Mouse (Mus musculus) lung, embryonic 15.5 days (tissue): Measurements from ENCODE around the gene Mfsd2b. TPM values are rescaled to one million over a fixed set of nuclear protein-coding genes. Genes with fewer than 3 reads are reported as not detected.
A peak's percentile ranks its signal among the peaks of the same experiment; 100 is the strongest.

ENCODE experiments used
- ATAC-seq: fragments of 200-750 bp; cut with Nextera tagmentation; 2 replicates; pipeline ENCODE4 v1.8.0; 2017; ENCODE audit warnings: moderate number of reproducible peaks, borderline replicate concordance; ENCODE audit not compliant: low FRiP score, low TSS enrichment; ENCODE audit errors: extremely low read depth
- H3K27ac ChIP-seq: fragments of 300-500 bp; sonication (generic); 2 replicates; pipeline ENCODE4 v1.5.1; 2015; ENCODE audit warnings: moderate library complexity, mild to moderate bottlenecking, inconsistent platforms
- H3K27me3 ChIP-seq: fragments of 300-500 bp; sonication (generic); 2 replicates; pipeline ENCODE4 v1.6.1; 2015; ENCODE audit warnings: inconsistent platforms
- H3K36me3 ChIP-seq: fragments of 300-500 bp; sonication (generic); 2 replicates; pipeline ENCODE4 v1.6.1; 2015; ENCODE audit warnings: inconsistent platforms
- H3K4me1 ChIP-seq: fragments of 300-500 bp; sonication (generic); 2 replicates; pipeline ENCODE4 v1.6.1; 2015; ENCODE audit warnings: inconsistent platforms
- H3K4me2 ChIP-seq: fragments of 300-500 bp; sonication (generic); 2 replicates; pipeline ENCODE4 v1.6.1; 2015; ENCODE audit warnings: inconsistent platforms, mild to moderate bottlenecking, moderate library complexity
- H3K4me3 ChIP-seq: fragments of 300-500 bp; sonication (generic); 2 replicates; pipeline ENCODE4 v1.5.1; 2015; ENCODE audit warnings: mild to moderate bottlenecking, inconsistent platforms
- H3K9ac ChIP-seq: fragments of 300-500 bp; sonication (generic); 2 replicates; pipeline ENCODE4 v1.6.1; 2015; ENCODE audit warnings: inconsistent platforms
- H3K9me3 ChIP-seq: fragments of 300-500 bp; sonication (generic); 2 replicates; pipeline ENCODE4 v1.6.1; 2016; ENCODE audit warnings: inconsistent platforms
- WGBS: fragments of 180-500 bp; shearing (Covaris S2); methylation state at CpG from one replicate; pipeline ENCODE4 v1.1.7; 2015; 5-methylcytosine and 5-hydroxymethylcytosine counted together
- polyA plus RNA-seq: library from polyadenylated mRNA; unstranded; fragments of >200 nt; fragmentation: Nextera tagmentation; extraction: Ambion mirVana; gene quantifications from 2 replicates; pipeline ENCODE4 v1.2.1, GENCODE M21; 2015

Mfsd2b gene
- polyA plus RNA-seq, 1 experiment from 2014 or later, result 2.1 TPM

GRCm38 (mm10) chr12:4872273-4872672 is 1.9 kb downstream of the Mfsd2b start:
- no peaks in the 10 kb centered on the region for H3K27me3 ChIP-seq
- H3K27ac ChIP-seq, result no peak overlapping the region
- no peaks in the 10 kb centered on the region for H3K9me3 ChIP-seq
- no peak for ATAC-seq
- no peak overlapping the region for H3K4me3 ChIP-seq
- H3K4me1 ChIP-seq, result peaks cover 23% of the 10 kb centered on the region
- 51% methylated on average over 4 of the region's 4 CpGs for WGBS
- no peak overlapping the region for H3K9ac ChIP-seq
- H3K4me2 ChIP-seq, result no peak overlapping the region
- H3K36me3 ChIP-seq, result no peaks in the 10 kb centered on the region

- peaks cover 23% of the 10 kb centered on the region for H3K4me1 ChIP-seq
Measured at GRCm38 (mm10) chr12:4871260-4871659, 2.9 kb downstream of the Mfsd2b start.

GRCm38 (mm10) chr12:4868924-4869323 is 5.2 kb downstream of the Mfsd2b start:
- no peak overlapping the region for H3K4me3 ChIP-seq
- no peak overlapping the region for H3K9ac ChIP-seq
- no peak overlapping the region for H3K27ac ChIP-seq
- H3K4me1 ChIP-seq, result peaks cover 17% of the 10 kb centered on the region
- 79% methylated on average over 8 of the region's 8 CpGs for WGBS
- no peak overlapping the region for H3K4me2 ChIP-seq
- no peaks in the 10 kb centered on the region for H3K36me3 ChIP-seq
- no peaks in the 10 kb centered on the region for H3K9me3 ChIP-seq
- ATAC-seq, result no peak
- no peaks in the 10 kb centered on the region for H3K27me3 ChIP-seq

More at GRCm38 (mm10) chr12:4871260-4871659, 2.9 kb downstream of the Mfsd2b start:
- 89% methylated on average over 5 of the region's 5 CpGs for WGBS
- Histone ChIP-seq H3K4me2 (no peak overlapping the region), H3K36me3 (no peaks in the 10 kb centered on the region), H3K9me3 (no peaks in the 10 kb centered on the region), H3K9ac (no peak overlapping the region), H3K27me3 (no peaks in the 10 kb centered on the region), H3K4me3 (no peak overlapping the region), H3K27ac (no peak overlapping the region)
- ATAC-seq, result no peak

GRCm38 (mm10) chr12:4864338-4864690 is 9.8 kb downstream of the Mfsd2b start:
- H3K36me3 ChIP-seq, result no peaks in the 10 kb centered on the region
- no peak; the same call in 1 of the 2 replicates for ATAC-seq
- no peak overlapping the region for H3K4me3 ChIP-seq
- H3K4me1 ChIP-seq, result peaks cover 18% of the 10 kb centered on the region
- 59% methylated on average over 4 of the region's 4 CpGs for WGBS
- H3K9me3 ChIP-seq, result no peaks in the 10 kb centered on the region
- peak overlapping the region; percentile 71; the same call in 1 of the 2 replicates for H3K27ac ChIP-seq
- no peak overlapping the region for H3K9ac ChIP-seq
- no peaks in the 10 kb centered on the region for H3K27me3 ChIP-seq
- no peak overlapping the region for H3K4me2 ChIP-seq

GRCm38 (mm10) chr12:4863654-4864337 is 10.4 kb downstream of the Mfsd2b start:
- 30% methylated on average over 4 of the region's 4 CpGs for WGBS
- peak; percentile 71; the same call in 1 of the 2 replicates for ATAC-seq
- Histone ChIP-seq H3K9ac (no peak overlapping the region), H3K4me1 (peaks cover 18% of the 10 kb centered on the region), H3K9me3 (no peaks in the 10 kb centered on the region), H3K4me2 (no peak overlapping the region), H3K27ac (peak overlapping the region; percentile 71), H3K27me3 (no peaks in the 10 kb centered on the region), H3K36me3 (no peaks in the 10 kb centered on the region), H3K4me3 (no peak overlapping the region)

GRCm38 (mm10) chr12:4862672-4863071 is 11.5 kb downstream of the Mfsd2b start:
- Histone ChIP-seq H3K9me3 (no peaks in the 10 kb centered on the region), H3K36me3 (no peaks in the 10 kb centered on the region), H3K4me2 (no peak overlapping the region), H3K27me3 (no peaks in the 10 kb centered on the region), H3K4me3 (no peak overlapping the region), H3K4me1 (peaks cover 18% of the 10 kb centered on the region), H3K9ac (no peak overlapping the region), H3K27ac (peak overlapping the region; percentile 26; the same call in 1 of the 2 replicates)
- no peak for ATAC-seq
- 84% methylated on average over 4 of the region's 4 CpGs for WGBS

GRCm38 (mm10) chr12:4859241-4859914 is 14.8 kb downstream of the Mfsd2b start:
- Histone ChIP-seq H3K9me3 (no peaks in the 10 kb centered on the region), H3K4me2 (no peak overlapping the region), H3K4me1 (peaks cover 15% of the 10 kb centered on the region), H3K36me3 (peaks cover 12% of the 10 kb centered on the region), H3K4me3 (no peak overlapping the region), H3K9ac (no peak overlapping the region), H3K27ac (0 out of 2 replicates have a peak overlapping the region, but pooled peaks have one; percentile 6), H3K27me3 (no peaks in the 10 kb centered on the region)
- 37% methylated on average over 11 of the region's 11 CpGs for WGBS
- ATAC-seq, result no peak

- no peak for ATAC-seq
- H3K4me1 ChIP-seq, result no peaks in the 10 kb centered on the region
- H3K4me3 ChIP-seq, result no peak overlapping the region
Measured at GRCm38 (mm10) chr12:4856834-4857233, 17.3 kb downstream of the Mfsd2b start.

GRCm38 (mm10) chr12:4856160-4856559 is 18.0 kb downstream of the Mfsd2b start:
- no peak for ATAC-seq
- H3K4me2 ChIP-seq, result no peak overlapping the region
- no peaks in the 10 kb centered on the region for H3K4me1 ChIP-seq
- no peak overlapping the region for H3K4me3 ChIP-seq
- H3K9ac ChIP-seq, result no peak overlapping the region
- 98% methylated on average over 5 of the region's 5 CpGs for WGBS
- H3K27ac ChIP-seq, result no peak overlapping the region
- peaks cover 24% of the 10 kb centered on the region for H3K36me3 ChIP-seq
- no peaks in the 10 kb centered on the region for H3K27me3 ChIP-seq
- H3K9me3 ChIP-seq, result no peaks in the 10 kb centered on the region

More at GRCm38 (mm10) chr12:4856834-4857233, 17.3 kb downstream of the Mfsd2b start:
- Histone ChIP-seq H3K27ac (no peak overlapping the region), H3K9ac (no peak overlapping the region), H3K4me2 (no peak overlapping the region), H3K27me3 (no peaks in the 10 kb centered on the region), H3K9me3 (no peaks in the 10 kb centered on the region), H3K36me3 (peaks cover 19% of the 10 kb centered on the region)
- WGBS, result 95% methylated on average over 2 of the region's 2 CpGs

GRCm38 (mm10) chr12:4843741-4844140 is 30.4 kb downstream of the Mfsd2b start:
- peak; percentile 64; the same call in 1 of the 2 replicates for ATAC-seq
- peak overlapping the region; percentile 51 for H3K9ac ChIP-seq
- peak overlapping the region; percentile 70 for H3K4me3 ChIP-seq
- no peaks in the 10 kb centered on the region for H3K27me3 ChIP-seq
- WGBS, result under 1% methylated on average over 12 of the region's 12 CpGs
- peak overlapping the region; percentile 66 for H3K4me2 ChIP-seq
- peaks cover 18% of the 10 kb centered on the region for H3K4me1 ChIP-seq
- H3K36me3 ChIP-seq, result 0 out of 2 replicates have a peak, but pooled peaks cover under 1% of the 10 kb centered on the region
- no peaks in the 10 kb centered on the region for H3K9me3 ChIP-seq
- H3K27ac ChIP-seq, result peak overlapping the region; percentile 58

GRCm38 (mm10) chr12:4842890-4843597 is 31.1 kb downstream of the Mfsd2b start, which contains the start of gene Wdcp:
TSS of gene Wdcp (plus strand) at chr12:4843303.
- peak within 1 kb of the TSS; percentile 70 for H3K4me3 ChIP-seq
- no peaks in the 10 kb centered on the region for H3K27me3 ChIP-seq
- ATAC-seq, result peak; percentile 92
- no peaks in the 10 kb centered on the region for H3K36me3 ChIP-seq
- peaks cover 18% of the 10 kb centered on the region for H3K4me1 ChIP-seq
- peak within 1 kb of the TSS; percentile 58 for H3K27ac ChIP-seq
- H3K4me2 ChIP-seq, result peak within 1 kb of the TSS; percentile 98
- WGBS, result under 1% methylated on average over 30 of the region's 30 CpGs
- H3K9me3 ChIP-seq, result no peaks in the 10 kb centered on the region
- H3K9ac ChIP-seq, result peak within 1 kb of the TSS; percentile 51
